In genomic region chr13:116303766-116304165, GRCm38 (mm10) we compare ENCODE assay signal across 13 mouse cellular contexts. TPM values are rescaled to one million over a fixed set of nuclear protein-coding genes. Genes with fewer than 3 reads are reported as not detected.
DNase-seq lines count a peak whose midpoint lies in the region; ATAC-seq and TF ChIP-seq lines count a peak whose summit lies in the region.
"Had no signal": no experiment of that assay in that cellular context is flagged by ENCODE, and none has a peak within 500 bp of the region (broad histone marks: within the 10 kb centered on the region; RNA-seq: fewer than 3 reads in every experiment).

No protein-coding gene starts in this region.

- no peaks in the 10 kb centered on the region for H3K4me1 ChIP-seq in liver, embryonic 11.5 days (replicated peaks; ENCODE audit: control insufficient read depth, insufficient read depth, low read length)
- no peaks in the 10 kb centered on the region for H3K4me1 ChIP-seq in embryonic facial prominence, embryonic 14.5 days (ENCODE audit: control insufficient read depth, insufficient read depth, low read length)
- peaks cover 4% of the 10 kb centered on the region; the same call in 1 of the 2 replicates for H3K4me1 ChIP-seq in hindbrain, embryonic 13.5 days (replicated peaks)
- H3K4me1 ChIP-seq in stomach, embryonic 14.5 days (ENCODE audit: control insufficient read depth, insufficient read depth, low read length) = 0 out of 2 replicates have a peak, but pooled peaks cover 7% of the 10 kb centered on the region
- no peaks in the 10 kb centered on the region for H3K4me1 ChIP-seq in kidney, adult 2 months (ENCODE audit: control insufficient read depth, insufficient read depth, low read length)
- H3K4me1 ChIP-seq: liver, embryonic 12.5 days had no signal

- H3K9ac ChIP-seq in liver, embryonic 11.5 days (ENCODE audit: low read depth, low read length) = no peak overlapping the region
- H3K9ac ChIP-seq in embryonic facial prominence, embryonic 14.5 days (ENCODE audit: low read depth, low read length) = 0 out of 2 replicates have a peak overlapping the region, but pooled peaks have one; percentile 25
- H3K9ac ChIP-seq in hindbrain, embryonic 13.5 days = no peak overlapping the region; the same call in 1 of the 2 replicates
- H3K9ac ChIP-seq in stomach, embryonic 14.5 days (replicated peaks; ENCODE audit: low read depth, low read length) = peak overlapping the region; percentile 34; the same call in 1 of the 2 replicates
- H3K9ac ChIP-seq: liver, embryonic 12.5 days had no signal

- H3K36me3 ChIP-seq in liver, embryonic 11.5 days (ENCODE audit: control insufficient read depth, insufficient read depth, low read length) = no peaks in the 10 kb centered on the region
- H3K36me3 ChIP-seq in embryonic facial prominence, embryonic 14.5 days (ENCODE audit: control insufficient read depth, insufficient read depth, low read length) = no peaks in the 10 kb centered on the region
- H3K36me3 ChIP-seq in hindbrain, embryonic 13.5 days = no peaks in the 10 kb centered on the region
- no peaks in the 10 kb centered on the region; the same call in 1 of the 2 replicates for H3K36me3 ChIP-seq in stomach, embryonic 14.5 days (ENCODE audit: control insufficient read depth, insufficient read depth, low read length)
- H3K36me3 ChIP-seq in kidney, adult 2 months (ENCODE audit: control insufficient read depth, insufficient read depth, low read length) = no peaks in the 10 kb centered on the region
- H3K36me3 ChIP-seq: liver, embryonic 12.5 days had no signal

- DNase-seq in liver, embryonic 11.5 days (ENCODE audit: low spot score) = no peak
- DNase-seq in liver = no peak
- no peak for DNase-seq in embryonic facial prominence, embryonic 14.5 days (ENCODE audit: low spot score)
- DNase-seq in frontal cortex, postnatal 14 days (ENCODE audit: low spot score in 2 of 2) = no peak
- DNase-seq in kidney, adult 18-20 months = no peak
- no peak for DNase-seq in kidney, adult 2 months
- DNase-seq: gastrocnemius, postnatal 25 days; lung, postnatal 14 days had no signal

- ATAC-seq in liver, embryonic 11.5 days (replicated peaks; ENCODE audit: low FRiP score) = no peak
- ATAC-seq in embryonic facial prominence, embryonic 14.5 days (ENCODE audit: low read depth) = no peak
- ATAC-seq in hindbrain, embryonic 13.5 days (ENCODE audit: low FRiP score) = no peak
- ATAC-seq in stomach, embryonic 14.5 days (ENCODE audit: insufficient number of reproducible peaks, insufficient read depth, low FRiP score, low read depth) = no peak
- ATAC-seq: CD4-positive, CD25-positive, alpha-beta regulatory T cell, adult 4 months; intestine, postnatal 0 days; liver, embryonic 12.5 days had no signal

- H3K9me3 ChIP-seq in liver, embryonic 11.5 days (ENCODE audit: control insufficient read depth, low read length) = no peaks in the 10 kb centered on the region
- no peaks in the 10 kb centered on the region for H3K9me3 ChIP-seq in embryonic facial prominence, embryonic 14.5 days (ENCODE audit: control insufficient read depth, low read length)
- no peaks in the 10 kb centered on the region for H3K9me3 ChIP-seq in hindbrain, embryonic 13.5 days
- H3K9me3 ChIP-seq in stomach, embryonic 14.5 days (ENCODE audit: control insufficient read depth, low read depth, low read length) = no peaks in the 10 kb centered on the region
- H3K9me3 ChIP-seq: liver, embryonic 12.5 days had no signal

- H3K27me3 ChIP-seq in liver, embryonic 11.5 days (replicated peaks; ENCODE audit: control insufficient read depth, insufficient read depth, low read length) = peaks cover 90% of the 10 kb centered on the region
- peaks cover 94% of the 10 kb centered on the region for H3K27me3 ChIP-seq in embryonic facial prominence, embryonic 14.5 days (replicated peaks; ENCODE audit: control insufficient read depth, insufficient read depth, low read length)
- H3K27me3 ChIP-seq in hindbrain, embryonic 13.5 days = peaks cover 95% of the 10 kb centered on the region
- H3K27me3 ChIP-seq in stomach, embryonic 14.5 days (ENCODE audit: control insufficient read depth, insufficient read depth, low read length) = peaks cover 12% of the 10 kb centered on the region
- peaks cover 1% of the 10 kb centered on the region for H3K27me3 ChIP-seq in kidney, adult 2 months (replicated peaks; ENCODE audit: control insufficient read depth, insufficient read depth, low read length)

- TF ChIP-seq POLR2A in kidney, adult 2 months (IDR thresholded peaks at IDR 0.05; ENCODE audit: low read depth, low read length) = no peak

- no peak overlapping the region for H3K27ac ChIP-seq in liver, embryonic 11.5 days (ENCODE audit: low read depth, low read length)
- no peak overlapping the region for H3K27ac ChIP-seq in embryonic facial prominence, embryonic 14.5 days (replicated peaks; ENCODE audit: low read depth, low read length)
- H3K27ac ChIP-seq in hindbrain, embryonic 13.5 days = no peak overlapping the region
- H3K27ac ChIP-seq in stomach, embryonic 14.5 days (ENCODE audit: low read length) = peak overlapping the region; percentile 63; the same call in 1 of the 2 replicates
- H3K27ac ChIP-seq in kidney, adult 2 months (ENCODE audit: insufficient read depth, low read depth, low read length) = no peak overlapping the region
- H3K27ac ChIP-seq: liver, embryonic 12.5 days had no signal

- no peak for TF ChIP-seq CTCF in kidney, adult 2 months (conservative IDR thresholded peaks at IDR 0.05; ENCODE audit: insufficient read depth, insufficient read length, low read depth, low read length)

- H3K4me2 ChIP-seq in liver, embryonic 11.5 days = peak overlapping the region; percentile 12; the same call in 1 of the 2 replicates
- H3K4me2 ChIP-seq in embryonic facial prominence, embryonic 14.5 days (ENCODE audit: low read depth, low read length) = peak overlapping the region; percentile 32; the same call in 1 of the 2 replicates
- H3K4me2 ChIP-seq in hindbrain, embryonic 13.5 days = peak overlapping the region; percentile 25; the same call in 1 of the 2 replicates
- peak overlapping the region; percentile 51 for H3K4me2 ChIP-seq in stomach, embryonic 14.5 days (replicated peaks; ENCODE audit: low read depth, low read length)
- H3K4me2 ChIP-seq: liver, embryonic 12.5 days had no signal

- 8% methylated on average over 6 of the region's 6 CpGs for WGBS in liver, embryonic 11.5 days
- WGBS in embryonic facial prominence, embryonic 14.5 days = 13% methylated on average over 6 of the region's 6 CpGs
- 2% methylated on average over 6 of the region's 6 CpGs for WGBS in hindbrain, embryonic 13.5 days
- 20% methylated on average over 6 of the region's 6 CpGs for WGBS in stomach, embryonic 14.5 days
- 3% methylated on average over 6 of the region's 6 CpGs for WGBS in kidney, adult 2 months

- H3K4me3 ChIP-seq in liver, embryonic 11.5 days (ENCODE audit: low read depth, low read length) = no peak overlapping the region
- no peak overlapping the region for H3K4me3 ChIP-seq in embryonic facial prominence, embryonic 14.5 days (ENCODE audit: low read depth, low read length)
- peak overlapping the region; percentile 6 for H3K4me3 ChIP-seq in hindbrain, embryonic 13.5 days
- peak overlapping the region; percentile 16 for H3K4me3 ChIP-seq in stomach, embryonic 14.5 days (ENCODE audit: low read depth, low read length)
- H3K4me3 ChIP-seq in kidney, adult 2 months (ENCODE audit: insufficient read depth, low read depth, low read length) = no peak overlapping the region
- H3K4me3 ChIP-seq: liver, embryonic 12.5 days had no signal

RNA-seq across cellular contexts. Expression of gene Isl1, which starts 5.7 kb away (rescaled TPM):
- 6.2 and 8.6 TPM in 2 replicates for polyA plus RNA-seq in liver, embryonic 11.5 days (2014; fragmentation: Nextera tagmentation; extraction: Ambion mirVana)
- polyA plus RNA-seq in embryonic facial prominence, embryonic 14.5 days (2014; fragmentation: Nextera tagmentation; extraction: Ambion mirVana) = 24.0 and 25.9 TPM in 2 replicates
- polyA plus RNA-seq in hindbrain, embryonic 13.5 days (2015; fragmentation: Nextera tagmentation; extraction: Ambion mirVana) = 43.3 and 51.8 TPM in 2 replicates
- polyA plus RNA-seq in stomach, embryonic 14.5 days (2014; fragmentation: Nextera tagmentation; extraction: Ambion mirVana) = 51.8 and 54.2 TPM in 2 replicates
- polyA plus RNA-seq in kidney, adult 2 months (2012; rRNA removed) = 0.24 and 0.74 TPM in 2 replicates
- polyA plus RNA-seq: CD4-positive, CD25-positive, alpha-beta regulatory T cell, adult 4 months had no signal

Comparison
In these comparisons a context has a peak if more than half of its experiments do, and no peak if none do; other contexts are left out.
1. H3K4me3 ChIP-seq: peak in hindbrain, embryonic 13.5 days (single experiment) and stomach, embryonic 14.5 days (single experiment); none in liver, embryonic 11.5 days (single experiment), embryonic facial prominence, embryonic 14.5 days (single experiment) and kidney, adult 2 months (single experiment).
2. H3K9ac ChIP-seq: peak in embryonic facial prominence, embryonic 14.5 days (single experiment) and stomach, embryonic 14.5 days (single experiment); none in liver, embryonic 11.5 days (single experiment) and hindbrain, embryonic 13.5 days (single experiment).
3. Peak in every context shown above with its lines, with median percentiles within 50 percentile points of each other: H3K4me2 ChIP-seq.